Mouse (Mus musculus): Measurements from ENCODE around the gene Relb. TPM values are rescaled to one million over a fixed set of nuclear protein-coding genes. Genes with fewer than 3 reads are reported as not detected.

Relb gene
- total RNA-seq, 1 experiment from 2014 or later, result 8.7 TPM

- no peak for ATAC-seq (replicated peaks in 1 of 2; ENCODE audit: insufficient read depth in 1 of 2, low FRiP score in 2 of 2, low TSS enrichment in 1 of 2, low read depth in 1 of 2, poor library complexity in 2 of 2, severe bottlenecking in 2 of 2)
Observed at GRCm38 (mm10) chr7:19635074-19635827, 6.0 kb upstream of the Relb start.

GRCm38 (mm10) chr7:19634591-19634990 lies 5.4 kb upstream of the Relb start:
- ATAC-seq (replicated peaks in 1 of 2; ENCODE audit: insufficient read depth in 1 of 2, low FRiP score in 2 of 2, low TSS enrichment in 1 of 2, low read depth in 1 of 2, poor library complexity in 2 of 2, severe bottlenecking in 2 of 2), result no peak

- ATAC-seq (replicated peaks in 1 of 2; ENCODE audit: insufficient read depth in 1 of 2, low FRiP score in 2 of 2, low TSS enrichment in 1 of 2, low read depth in 1 of 2, poor library complexity in 2 of 2, severe bottlenecking in 2 of 2), result no peak
Observed at GRCm38 (mm10) chr7:19633855-19634254, 4.6 kb upstream of the Relb start.

GRCm38 (mm10) chr7:19633197-19633596 lies 4.0 kb upstream of the Relb start:
- no peak for ATAC-seq (replicated peaks in 1 of 2; ENCODE audit: insufficient read depth in 1 of 2, low FRiP score in 2 of 2, low TSS enrichment in 1 of 2, low read depth in 1 of 2, poor library complexity in 2 of 2, severe bottlenecking in 2 of 2)

GRCm38 (mm10) chr7:19632720-19633119 lies 3.5 kb upstream of the Relb start:
- ATAC-seq (replicated peaks in 1 of 2; ENCODE audit: insufficient read depth in 1 of 2, low FRiP score in 2 of 2, low TSS enrichment in 1 of 2, low read depth in 1 of 2, poor library complexity in 2 of 2, severe bottlenecking in 2 of 2), result no peak

GRCm38 (mm10) chr7:19632275-19632674 lies 3.0 kb upstream of the Relb start:
- no peak for ATAC-seq (replicated peaks in 1 of 2; ENCODE audit: insufficient read depth in 1 of 2, low FRiP score in 2 of 2, low TSS enrichment in 1 of 2, low read depth in 1 of 2, poor library complexity in 2 of 2, severe bottlenecking in 2 of 2)

- ATAC-seq (replicated peaks in 1 of 2; ENCODE audit: insufficient read depth in 1 of 2, low FRiP score in 2 of 2, low TSS enrichment in 1 of 2, low read depth in 1 of 2, poor library complexity in 2 of 2, severe bottlenecking in 2 of 2), result peak; percentile 89 to 90
Observed at GRCm38 (mm10) chr7:19628536-19629360, 490 bp downstream of the Relb start.

GRCm38 (mm10) chr7:19628192-19628535 lies 1.1 kb downstream of the Relb start:
- ATAC-seq (replicated peaks in 1 of 2; ENCODE audit: insufficient read depth in 1 of 2, low FRiP score in 2 of 2, low TSS enrichment in 1 of 2, low read depth in 1 of 2, poor library complexity in 2 of 2, severe bottlenecking in 2 of 2), result no peak

GRCm38 (mm10) chr7:19627721-19628120 lies 1.5 kb downstream of the Relb start:
- no peak for ATAC-seq (replicated peaks in 1 of 2; ENCODE audit: insufficient read depth in 1 of 2, low FRiP score in 2 of 2, low TSS enrichment in 1 of 2, low read depth in 1 of 2, poor library complexity in 2 of 2, severe bottlenecking in 2 of 2)

GRCm38 (mm10) chr7:19623433-19623832 lies 5.8 kb downstream of the Relb start:
- ATAC-seq (replicated peaks in 1 of 2; ENCODE audit: insufficient read depth in 1 of 2, low FRiP score in 2 of 2, low TSS enrichment in 1 of 2, low read depth in 1 of 2, poor library complexity in 2 of 2, severe bottlenecking in 2 of 2), result no peak

GRCm38 (mm10) chr7:19622241-19622640 lies 7.0 kb downstream of the Relb start:
- no peak for ATAC-seq (replicated peaks in 1 of 2; ENCODE audit: insufficient read depth in 1 of 2, low FRiP score in 2 of 2, low TSS enrichment in 1 of 2, low read depth in 1 of 2, poor library complexity in 2 of 2, severe bottlenecking in 2 of 2)

- no peak for ATAC-seq (replicated peaks in 1 of 2; ENCODE audit: insufficient read depth in 1 of 2, low FRiP score in 2 of 2, low TSS enrichment in 1 of 2, low read depth in 1 of 2, poor library complexity in 2 of 2, severe bottlenecking in 2 of 2)
Observed at GRCm38 (mm10) chr7:19620811-19621210, 8.4 kb downstream of the Relb start.

GRCm38 (mm10) chr7:19619004-19619801 lies 10.0 kb downstream of the Relb start:
- ATAC-seq (replicated peaks in 1 of 2; ENCODE audit: insufficient read depth in 1 of 2, low FRiP score in 2 of 2, low TSS enrichment in 1 of 2, low read depth in 1 of 2, poor library complexity in 2 of 2, severe bottlenecking in 2 of 2), result peak; percentile 91 to 93

- ATAC-seq (replicated peaks in 1 of 2; ENCODE audit: insufficient read depth in 1 of 2, low FRiP score in 2 of 2, low TSS enrichment in 1 of 2, low read depth in 1 of 2, poor library complexity in 2 of 2, severe bottlenecking in 2 of 2), result no peak
Observed at GRCm38 (mm10) chr7:19615036-19615577, 14.1 kb downstream of the Relb start.

- ATAC-seq (replicated peaks in 1 of 2; ENCODE audit: insufficient read depth in 1 of 2, low FRiP score in 2 of 2, low TSS enrichment in 1 of 2, low read depth in 1 of 2, poor library complexity in 2 of 2, severe bottlenecking in 2 of 2), result no peak
Observed at GRCm38 (mm10) chr7:19610969-19611368, 18.3 kb downstream of the Relb start.

GRCm38 (mm10) chr7:19609641-19610332 lies 19.5 kb downstream of the Relb start:
- ATAC-seq (replicated peaks in 1 of 2; ENCODE audit: insufficient read depth in 1 of 2, low FRiP score in 2 of 2, low TSS enrichment in 1 of 2, low read depth in 1 of 2, poor library complexity in 2 of 2, severe bottlenecking in 2 of 2), result no peak

- no peak for ATAC-seq (replicated peaks in 1 of 2; ENCODE audit: insufficient read depth in 1 of 2, low FRiP score in 2 of 2, low TSS enrichment in 1 of 2, low read depth in 1 of 2, poor library complexity in 2 of 2, severe bottlenecking in 2 of 2)
Observed at GRCm38 (mm10) chr7:19607291-19607690, 21.9 kb downstream of the Relb start.
